Mouse (Mus musculus) E14TG2a.4 (cell line): ENCODE data around the gene Tenm2.

Source experiments
- H3K27me3 ChIP-seq: 2 replicates; pipeline ENCODE4 v1.6.1; 2014; ENCODE audit warnings: low read length, control low read depth; ENCODE audit not compliant: insufficient read depth
- H3K36me3 ChIP-seq: 2 replicates; pipeline ENCODE4 v1.6.1; 2014; ENCODE audit warnings: low read length, control low read depth; ENCODE audit not compliant: insufficient read depth
- H3K4me1 ChIP-seq: replicated peaks from 2 replicates; pipeline ENCODE4 v1.6.1; 2014; ENCODE audit warnings: low read depth, low read length, control low read depth
- H3K4me3 ChIP-seq: replicated peaks from 2 replicates; pipeline ENCODE4 v1.5.1; 2014; ENCODE audit warnings: mild to moderate bottlenecking, low read length
- H3K9me3 ChIP-seq: 2 replicates; pipeline ENCODE4 v1.6.1; 2014; ENCODE audit warnings: low read length, control low read depth
- CTCF ChIP-seq: conservative IDR thresholded peaks from 2 replicates; pipeline ENCODE4 v1.5.1; 2014; ENCODE audit warnings: low read length
- NANOG ChIP-seq: IDR thresholded peaks from 2 replicates; pipeline ENCODE4 v1.6.1; 2014; ENCODE audit warnings: borderline replicate concordance, low read length, mixed read lengths
- POU5F1 ChIP-seq: IDR thresholded peaks from 2 replicates; pipeline ENCODE4 v1.6.1; 2014; ENCODE audit warnings: low read length, borderline replicate concordance

The Tenm2 gene

DNA sequence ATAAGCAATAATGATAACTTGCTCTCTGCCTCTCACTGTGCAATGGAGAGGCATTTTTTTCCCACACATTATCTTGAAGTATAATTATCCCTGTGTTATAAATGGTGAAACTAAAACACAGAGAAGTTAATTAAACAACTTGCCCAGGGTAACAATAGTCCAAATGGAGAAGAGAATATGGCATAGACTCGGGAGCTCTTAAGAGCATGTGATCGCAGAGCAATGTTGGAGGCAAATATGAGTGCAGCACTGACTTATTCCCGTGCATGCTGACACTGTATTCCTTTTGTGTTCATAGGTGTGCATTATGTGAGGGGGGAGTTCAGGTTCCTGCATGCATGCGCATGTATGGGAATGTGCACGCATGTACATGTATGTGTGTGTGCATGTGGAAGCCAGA, 870.7 kb downstream of the Tenm2 start:
- Histone ChIP-seq H3K27me3 (no peaks in the 10 kb centered on the region), H3K4me3 (no peak overlapping the region), H3K36me3 (no peaks in the 10 kb centered on the region), H3K4me1 (no peaks in the 10 kb centered on the region), H3K9me3 (peaks cover 4% of the 10 kb centered on the region; the same call in 1 of the 2 replicates)
- TF ChIP-seq POU5F1: no peak
- TF ChIP-seq NANOG: no peak
- no peak for TF ChIP-seq CTCF

DNA sequence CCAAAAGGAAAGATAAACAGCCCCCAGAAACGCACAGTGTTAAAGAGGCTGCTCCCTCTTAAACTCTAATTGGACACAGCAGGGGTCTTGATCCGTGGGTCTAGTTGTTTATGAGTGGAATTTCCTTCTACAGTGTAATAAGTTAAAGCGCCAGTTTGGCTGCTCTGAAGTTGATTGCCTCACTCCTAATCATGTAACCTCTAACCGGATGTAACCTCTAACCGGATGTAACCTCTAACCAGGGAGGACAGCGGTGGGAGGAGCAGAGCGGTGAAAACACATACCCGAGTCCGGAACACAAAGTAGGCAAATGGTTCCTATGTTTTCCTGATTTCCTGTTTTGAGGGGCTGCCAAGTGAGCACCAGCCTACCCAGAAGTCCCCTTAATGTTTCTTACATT, 871.3 kb downstream of the Tenm2 start:
- Histone ChIP-seq H3K4me1 (no peaks in the 10 kb centered on the region), H3K4me3 (no peak overlapping the region), H3K27me3 (no peaks in the 10 kb centered on the region), H3K9me3 (peaks cover 2% of the 10 kb centered on the region; the same call in 1 of the 2 replicates), H3K36me3 (no peaks in the 10 kb centered on the region)
- TF ChIP-seq NANOG (no peak), POU5F1 (no peak), CTCF (no peak)

DNA sequence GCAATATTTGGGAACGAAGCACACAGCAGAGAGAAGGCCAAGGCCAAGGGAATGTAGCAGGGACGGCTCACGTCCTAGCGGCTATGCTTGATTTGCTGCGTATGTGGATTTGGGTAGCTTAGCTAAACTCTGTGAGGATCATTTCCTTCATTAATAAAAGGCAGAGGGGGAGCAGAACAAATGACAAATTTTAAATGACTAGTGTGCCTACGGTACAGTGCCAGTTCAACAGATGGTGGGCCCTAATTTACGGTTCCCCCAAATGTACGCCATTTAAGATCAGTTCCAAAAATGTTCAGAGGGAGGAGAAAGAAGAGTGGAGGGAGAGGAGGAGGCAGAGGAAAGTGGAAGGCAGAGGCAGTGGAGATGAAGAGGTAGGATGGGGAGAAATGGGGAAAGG, 873.2 kb downstream of the Tenm2 start:
- Histone ChIP-seq H3K9me3 (peaks cover 13% of the 10 kb centered on the region), H3K27me3 (no peaks in the 10 kb centered on the region), H3K36me3 (no peaks in the 10 kb centered on the region), H3K4me1 (no peaks in the 10 kb centered on the region), H3K4me3 (no peak overlapping the region)
- TF ChIP-seq CTCF (no peak), NANOG (no peak), POU5F1 (no peak)

DNA sequence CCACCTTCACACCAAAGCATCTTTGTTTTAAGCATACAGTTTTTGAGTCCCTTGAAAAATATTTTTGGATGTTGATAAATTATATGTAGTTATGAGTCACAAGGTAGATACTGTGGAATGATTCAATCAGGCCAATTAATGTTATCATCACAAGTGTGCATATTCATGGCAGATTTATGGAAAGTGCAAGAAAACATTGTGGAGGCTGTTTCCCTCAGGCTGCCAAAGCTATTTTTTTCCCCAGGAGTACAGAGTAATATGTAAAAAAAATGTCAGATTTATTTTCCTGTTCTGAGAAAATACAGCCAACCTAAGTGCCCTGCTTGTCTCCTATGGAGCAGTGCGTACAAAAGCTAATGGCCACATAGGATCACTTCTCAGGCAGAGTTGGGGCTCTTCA, 882.5 kb downstream of the Tenm2 start:
- TF ChIP-seq CTCF (no peak), POU5F1 (no peak), NANOG (no peak)
- Histone ChIP-seq H3K36me3 (no peaks in the 10 kb centered on the region), H3K27me3 (no peaks in the 10 kb centered on the region), H3K9me3 (peaks cover 9% of the 10 kb centered on the region), H3K4me1 (0 out of 2 replicates have a peak, but pooled peaks cover 3% of the 10 kb centered on the region), H3K4me3 (no peak overlapping the region)

DNA sequence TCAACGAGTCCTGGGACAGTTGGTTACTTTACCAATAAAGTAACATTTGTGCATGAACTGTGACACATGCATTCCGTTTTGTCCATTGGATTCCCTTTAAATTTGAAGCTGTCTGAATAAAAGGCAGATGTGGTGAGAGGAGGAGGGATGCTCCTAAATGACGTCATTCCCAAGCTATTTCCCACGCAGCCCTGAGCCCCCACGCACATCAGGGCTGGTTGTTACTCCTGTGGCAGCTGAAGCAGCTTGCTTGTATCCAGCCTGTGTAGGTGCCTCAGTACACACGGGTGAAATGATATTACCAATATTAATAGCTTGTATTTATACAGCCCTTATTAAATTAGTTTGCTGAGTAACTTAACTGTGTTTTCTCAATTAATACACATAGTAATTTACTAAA, 884.0 kb downstream of the Tenm2 start:
- no peak for TF ChIP-seq CTCF
- no peak for TF ChIP-seq NANOG
- TF ChIP-seq POU5F1: no peak
- Histone ChIP-seq H3K9me3 (peaks cover under 1% of the 10 kb centered on the region; the same call in 1 of the 2 replicates), H3K27me3 (no peaks in the 10 kb centered on the region), H3K36me3 (no peaks in the 10 kb centered on the region), H3K4me1 (0 out of 2 replicates have a peak, but pooled peaks cover 3% of the 10 kb centered on the region), H3K4me3 (no peak overlapping the region)

DNA sequence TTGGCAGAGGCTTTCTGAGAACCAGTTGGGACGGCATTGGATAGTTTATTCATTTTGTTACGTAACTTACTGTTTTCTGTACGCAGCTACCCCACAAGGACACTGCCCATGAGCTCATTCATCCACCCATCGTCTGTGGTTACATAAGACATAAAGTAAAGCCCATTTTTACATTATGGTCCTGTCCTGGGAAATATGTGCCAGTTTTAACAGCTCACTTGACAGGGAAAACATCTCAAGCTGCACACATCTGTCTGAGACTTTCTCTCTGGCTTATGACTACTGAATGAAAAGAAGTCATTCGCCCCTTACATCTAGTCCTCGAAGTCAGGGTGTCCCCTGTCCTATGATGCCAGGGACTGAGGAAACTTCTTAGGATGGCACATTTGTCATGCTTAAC, 884.4 kb downstream of the Tenm2 start:
- H3K9me3 ChIP-seq: no peaks in the 10 kb centered on the region
- TF ChIP-seq POU5F1: no peak
- TF ChIP-seq NANOG: no peak
- TF ChIP-seq CTCF: no peak
- H3K27me3 ChIP-seq: no peaks in the 10 kb centered on the region
- no peaks in the 10 kb centered on the region for H3K36me3 ChIP-seq
- H3K4me3 ChIP-seq: no peak overlapping the region
- 0 out of 2 replicates have a peak, but pooled peaks cover 3% of the 10 kb centered on the region for H3K4me1 ChIP-seq

DNA sequence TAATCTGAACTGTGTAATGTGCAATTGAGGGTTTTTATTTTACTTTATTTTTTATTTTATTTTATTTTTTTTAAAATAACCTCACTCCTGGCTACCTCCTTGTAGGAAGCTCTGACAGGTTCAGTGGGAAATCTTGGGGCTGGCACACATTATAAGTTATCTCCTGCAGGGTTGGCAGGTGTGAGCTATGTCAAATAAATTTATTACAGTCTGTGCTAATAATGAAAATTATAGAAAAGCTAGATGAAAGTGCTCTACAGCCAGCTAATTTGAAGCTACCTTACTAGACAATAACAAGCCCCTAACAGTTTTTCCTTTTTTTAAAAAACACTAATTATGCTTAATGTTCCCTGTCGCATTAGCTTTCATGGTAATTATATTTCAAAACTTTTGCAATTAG, 885.5 kb downstream of the Tenm2 start:
- TF ChIP-seq POU5F1: no peak
- no peak for TF ChIP-seq NANOG
- no peak for TF ChIP-seq CTCF
- Histone ChIP-seq H3K36me3 (no peaks in the 10 kb centered on the region), H3K9me3 (no peaks in the 10 kb centered on the region), H3K4me1 (0 out of 2 replicates have a peak, but pooled peaks cover 3% of the 10 kb centered on the region), H3K27me3 (no peaks in the 10 kb centered on the region), H3K4me3 (no peak overlapping the region)

DNA sequence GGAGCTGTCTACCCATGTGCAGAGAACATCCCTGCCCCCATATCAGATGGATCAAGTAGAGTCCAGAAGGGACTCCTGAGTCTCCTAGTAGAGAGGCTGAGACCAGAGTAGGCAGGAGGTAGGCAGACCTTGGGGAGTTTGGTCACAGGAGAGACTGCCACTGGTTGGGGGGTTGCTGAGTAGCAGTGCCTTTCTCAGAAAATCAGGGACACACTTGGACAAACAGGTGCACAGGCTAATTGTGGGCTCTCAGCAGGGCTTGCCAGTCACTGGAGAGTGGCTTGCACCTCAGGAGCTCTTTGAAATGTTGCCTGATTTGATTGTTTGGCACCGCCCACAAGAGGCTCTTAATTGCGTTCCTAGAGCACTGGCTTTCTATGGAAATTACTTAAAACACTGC, 885.9 kb downstream of the Tenm2 start:
- Histone ChIP-seq H3K4me3 (no peak overlapping the region), H3K36me3 (no peaks in the 10 kb centered on the region), H3K9me3 (no peaks in the 10 kb centered on the region), H3K4me1 (0 out of 2 replicates have a peak, but pooled peaks cover 3% of the 10 kb centered on the region), H3K27me3 (no peaks in the 10 kb centered on the region)
- TF ChIP-seq CTCF: no peak
- no peak for TF ChIP-seq POU5F1

DNA sequence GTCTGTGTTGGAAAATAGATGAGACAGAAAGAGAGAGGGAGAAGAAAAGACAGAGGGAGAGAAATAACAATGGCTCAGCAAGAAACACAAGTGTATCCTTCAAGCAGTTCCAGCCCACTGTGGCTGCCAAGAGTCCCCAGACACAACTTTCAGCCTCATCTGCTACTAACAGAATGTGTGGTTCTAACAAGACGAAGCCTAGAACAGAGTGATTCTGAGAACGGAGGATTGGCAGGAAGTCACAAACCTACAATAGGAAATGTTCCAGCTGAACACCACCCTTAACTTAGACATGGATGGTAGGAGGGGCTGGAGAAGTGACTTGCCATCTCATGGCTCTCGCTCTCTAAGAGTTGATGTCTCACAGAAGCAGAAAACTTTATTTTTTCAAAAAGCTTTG, 894.0 kb downstream of the Tenm2 start:
- TF ChIP-seq NANOG: no peak
- no peak for TF ChIP-seq POU5F1
- TF ChIP-seq CTCF: no peak
- Histone ChIP-seq H3K4me1 (no peaks in the 10 kb centered on the region), H3K4me3 (no peak overlapping the region), H3K9me3 (no peaks in the 10 kb centered on the region), H3K27me3 (0 out of 2 replicates have a peak, but pooled peaks cover 2% of the 10 kb centered on the region), H3K36me3 (no peaks in the 10 kb centered on the region)
